Mouse (Mus musculus) granulocyte monocyte progenitor cell, adult 5-6 weeks (primary cell): ENCODE data around the gene Wdr48. TPM values are rescaled to one million over a fixed set of nuclear protein-coding genes. Genes with fewer than 3 reads are reported as not detected.
A peak's percentile ranks its signal among the peaks of the same experiment; 100 is the strongest.

Experiments
- ATAC-seq: replicated peaks from 2 replicates; pipeline ENCODE4 v1.8.0; 2016; ENCODE audit warnings: mild to moderate bottlenecking, moderate TSS enrichment, inconsistent platforms; ENCODE audit not compliant: poor library complexity, severe bottlenecking
- total RNA-seq, 2 experiments: library from RNA; stranded (forward) in 1 of 2; stranded (reverse) in 1 of 2; fragments of 200-712, 200-1000 nt in 1 of 2; fragments of >200 nt in 1 of 2; fragmentation: Nextera tagmentation in 1 of 2; gene quantifications; 2 replicates each; pipeline ENCODE4 v1.2.3; 2014 to 2017

Wdr48 gene
- total RNA-seq, 2 experiments from 2014 or later: 73.0 to 74.0 TPM

DNA sequence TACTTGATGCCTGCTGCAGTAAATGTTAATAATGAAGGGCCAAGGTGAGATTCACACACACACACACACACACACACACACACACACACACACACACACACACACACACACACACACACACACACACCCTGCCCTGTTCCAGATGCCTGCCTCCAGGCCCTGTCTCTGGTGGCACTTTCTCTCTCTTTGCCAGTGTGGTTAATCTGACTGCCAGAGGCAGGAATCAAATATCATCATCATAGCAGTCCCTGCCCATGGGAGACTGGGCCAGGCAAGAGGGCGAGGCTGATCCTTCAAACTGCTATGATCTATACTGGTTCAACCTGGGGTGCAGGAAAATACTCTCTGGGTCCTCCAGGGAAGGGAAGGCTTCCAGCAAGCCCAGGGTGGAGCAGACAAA is 25.2 kb downstream of the Wdr48 start:
- ATAC-seq: no peak

DNA sequence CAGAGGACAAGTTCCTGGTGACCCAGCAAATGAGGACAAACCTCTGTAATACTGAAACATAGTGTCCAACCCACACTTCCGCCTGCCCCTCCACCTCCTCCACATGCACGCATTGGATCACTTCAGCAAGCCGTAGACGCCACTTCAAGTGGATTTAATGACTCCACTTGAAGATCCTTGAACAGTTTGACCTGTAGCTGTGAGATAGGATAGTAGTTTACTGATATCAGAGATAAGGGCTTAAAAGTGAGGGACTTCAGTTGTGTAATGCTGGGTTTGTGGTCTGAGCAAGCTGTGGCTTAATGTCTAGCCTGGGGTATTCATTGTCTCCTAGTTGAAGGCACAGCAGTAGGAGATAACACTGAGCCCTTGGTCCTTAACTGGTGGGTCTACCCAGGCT is 28.8 kb downstream of the Wdr48 start:
- ATAC-seq: no peak; the same call in 1 of the 2 replicates

DNA sequence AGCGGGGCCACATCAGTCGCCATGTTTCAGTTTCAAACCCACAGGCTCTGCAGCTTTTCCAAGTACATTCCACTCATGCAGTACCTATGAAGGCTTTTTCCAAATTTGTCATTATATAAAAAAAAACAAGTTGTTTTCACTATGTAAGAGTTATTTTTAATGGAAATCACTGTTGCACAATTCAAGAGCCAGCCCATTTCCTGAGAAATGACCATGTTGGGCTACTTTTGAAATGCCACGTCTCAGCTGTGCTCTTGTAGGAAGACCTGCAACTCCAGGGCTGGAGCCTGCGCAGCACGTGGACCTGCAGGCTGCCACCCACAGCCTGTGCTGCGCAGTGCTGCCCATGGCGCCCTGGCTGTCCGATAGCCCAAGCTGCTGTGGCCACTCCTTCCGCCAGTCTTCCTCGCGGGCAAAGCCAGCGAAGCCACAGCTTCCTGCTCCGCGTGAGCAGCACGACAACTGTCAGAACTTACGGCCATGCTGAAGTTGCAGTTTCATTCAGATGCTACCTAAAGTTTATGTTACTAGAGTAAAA is 30.5 kb downstream of the Wdr48 start:
- ATAC-seq: peak; percentile 95

DNA sequence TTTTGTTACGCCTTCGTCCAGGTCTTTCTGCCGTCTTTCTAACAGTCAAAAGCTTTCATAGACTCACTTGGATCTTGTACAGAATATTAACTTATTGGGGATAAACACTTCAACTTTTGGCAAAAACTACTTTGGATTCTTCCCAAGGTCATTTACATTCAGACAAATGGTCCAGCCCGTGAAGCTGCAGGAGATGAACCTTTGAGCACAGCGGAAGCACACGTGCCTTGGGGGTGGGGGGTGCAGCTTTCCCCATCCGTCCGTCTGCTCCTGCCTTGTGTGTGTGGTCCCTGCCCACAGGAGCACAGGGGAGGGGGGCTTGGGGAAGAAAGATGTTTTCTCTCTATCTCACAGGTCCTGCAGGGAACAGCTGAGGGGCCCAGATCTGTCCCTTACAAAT is 31.1 kb downstream of the Wdr48 start:
- ATAC-seq: no peak

DNA sequence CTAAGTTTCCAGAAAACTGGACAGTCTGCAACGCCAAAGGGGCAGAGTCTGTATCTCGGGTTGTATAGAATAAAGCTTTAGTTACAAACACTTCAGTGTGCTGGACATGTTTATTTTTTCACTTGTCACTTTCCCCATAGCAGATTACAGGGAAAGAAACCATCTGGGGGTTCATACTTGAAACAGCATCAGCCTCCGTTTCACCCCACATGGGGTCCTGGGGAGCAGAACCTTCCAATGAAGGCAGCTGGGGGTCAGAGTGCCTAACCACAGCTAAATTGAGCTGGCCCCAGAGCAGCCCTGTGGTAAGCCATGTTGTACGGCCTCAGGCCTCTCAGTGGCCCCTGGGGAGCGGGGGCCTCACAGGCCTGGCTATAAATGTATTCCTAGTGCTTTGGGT is 31.8 kb downstream of the Wdr48 start:
- no peak for ATAC-seq

DNA sequence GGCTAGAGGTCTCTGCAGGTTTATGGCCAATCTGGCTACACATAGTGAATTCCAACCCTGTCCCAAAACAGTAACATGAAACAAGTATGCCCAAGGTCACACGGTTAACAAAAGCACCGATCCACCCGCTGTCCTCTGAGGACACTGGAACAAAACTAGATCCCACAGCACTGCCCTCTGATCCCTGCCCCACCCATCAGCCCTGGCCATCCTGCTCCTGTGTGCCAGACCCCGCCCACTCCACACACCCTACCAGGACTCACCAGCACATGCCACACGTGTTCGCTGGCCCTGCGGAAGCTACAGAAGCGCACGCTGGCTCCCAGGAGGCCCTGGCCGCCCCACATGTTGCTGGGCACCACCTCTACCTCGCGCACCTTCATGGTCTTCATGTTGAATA is 37.7 kb downstream of the Wdr48 start:
- ATAC-seq: no peak

DNA sequence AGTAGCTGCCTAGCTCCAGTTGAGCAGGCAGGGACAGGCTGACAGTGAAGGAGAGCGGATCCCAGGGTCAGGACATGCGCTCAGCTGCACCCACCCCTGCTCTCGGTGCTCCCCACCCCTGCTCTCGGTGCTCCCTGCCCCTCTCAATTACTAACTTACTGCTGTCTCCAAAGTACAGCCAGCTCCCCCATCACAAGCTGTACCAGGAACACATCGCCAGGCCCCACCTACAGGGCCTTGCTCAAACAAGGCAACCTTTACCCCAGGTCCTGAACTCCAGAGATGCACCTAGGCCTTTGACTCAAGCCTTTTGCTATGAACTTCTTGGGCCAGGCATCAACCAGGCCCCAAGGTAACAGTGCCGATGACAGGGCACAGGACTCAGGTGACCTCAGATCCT is 39.0 kb downstream of the Wdr48 start:
- no peak for ATAC-seq

DNA sequence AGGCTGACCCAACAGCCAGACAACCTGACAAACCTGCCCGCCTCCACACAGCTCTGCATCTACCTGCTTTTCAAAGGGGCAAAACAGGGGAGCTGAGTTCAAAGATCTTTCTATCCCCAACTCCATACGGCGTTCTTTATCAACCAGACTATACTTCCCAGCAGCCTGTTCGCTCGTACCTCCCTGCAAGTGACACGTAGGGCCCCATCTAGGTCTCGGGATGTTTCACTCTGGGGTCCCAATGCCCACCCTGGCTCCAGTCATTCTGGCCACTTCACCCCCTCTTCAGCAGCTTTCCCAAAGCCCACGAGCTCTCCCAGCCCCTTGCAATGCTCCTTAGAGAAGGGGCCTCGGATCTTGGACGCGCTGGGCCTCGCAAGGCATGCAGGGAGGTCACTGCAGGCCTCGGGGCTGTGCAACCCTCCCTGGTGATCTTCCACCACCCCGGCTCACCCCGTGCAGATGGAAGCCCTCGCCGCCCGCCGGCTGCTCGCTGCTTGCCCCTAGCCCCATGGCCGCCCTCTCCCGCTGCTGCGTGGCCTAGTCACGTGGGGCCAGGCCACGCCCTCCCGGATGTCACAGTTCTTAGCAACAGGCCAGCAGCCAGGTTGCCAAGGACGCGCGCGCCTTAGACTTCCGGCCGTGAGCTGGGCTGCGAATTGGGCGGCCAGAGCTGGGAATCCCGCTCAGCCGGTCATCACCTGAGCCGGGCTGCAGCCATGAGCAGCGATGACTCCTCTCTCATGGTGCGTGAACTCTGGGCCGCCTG is 42.5 kb downstream of the Wdr48 start, which contains the start of the genes Gorasp1 and Ttc21a:
TSS of gene Gorasp1 (minus strand) at position 561 of the 769 bp plus-strand sequence.
TSS of gene Ttc21a (plus strand) at position 602 of the 769 bp plus-strand sequence.
- peak; percentile 87 for ATAC-seq

DNA sequence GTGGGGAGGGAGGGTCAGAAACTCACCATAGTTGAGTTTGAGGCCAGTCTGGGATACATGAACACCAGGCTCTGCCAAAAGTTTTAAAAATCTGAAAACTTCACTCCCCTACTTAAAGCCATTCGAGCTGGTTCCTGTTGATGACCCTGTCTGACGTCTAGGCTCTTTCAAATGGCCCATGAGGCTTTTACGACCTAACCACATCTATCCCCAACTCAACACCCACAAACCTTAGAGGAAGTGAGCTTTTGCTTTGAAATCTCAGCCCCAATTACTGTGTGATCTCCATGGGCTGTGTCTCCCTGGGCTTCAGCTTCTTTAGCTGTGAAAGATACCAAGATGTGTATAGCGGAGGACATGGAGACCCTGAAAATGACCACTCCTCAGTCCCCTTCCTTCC is 43.8 kb downstream of the Wdr48 start:
- peak; percentile 58 for ATAC-seq

DNA sequence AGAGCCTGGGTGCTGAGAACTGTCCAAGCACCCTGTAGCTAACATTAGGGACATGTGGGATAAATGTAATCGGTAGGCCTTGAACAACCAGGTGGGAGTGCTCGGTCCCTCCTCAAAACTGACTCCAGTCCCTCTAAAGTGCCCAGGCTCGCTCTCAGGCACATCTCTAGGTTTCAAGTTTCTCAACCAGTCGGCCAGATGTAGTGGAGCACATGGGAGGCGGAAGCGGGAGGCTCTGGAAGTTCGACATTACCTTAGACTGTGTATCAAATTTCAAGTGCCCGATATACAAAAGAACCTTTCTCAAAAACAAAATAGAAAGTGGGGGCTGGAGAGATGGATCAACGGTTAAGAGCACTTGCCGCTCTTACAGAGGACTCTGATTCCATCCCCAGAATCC is 45.0 kb downstream of the Wdr48 start:
- no peak for ATAC-seq

DNA sequence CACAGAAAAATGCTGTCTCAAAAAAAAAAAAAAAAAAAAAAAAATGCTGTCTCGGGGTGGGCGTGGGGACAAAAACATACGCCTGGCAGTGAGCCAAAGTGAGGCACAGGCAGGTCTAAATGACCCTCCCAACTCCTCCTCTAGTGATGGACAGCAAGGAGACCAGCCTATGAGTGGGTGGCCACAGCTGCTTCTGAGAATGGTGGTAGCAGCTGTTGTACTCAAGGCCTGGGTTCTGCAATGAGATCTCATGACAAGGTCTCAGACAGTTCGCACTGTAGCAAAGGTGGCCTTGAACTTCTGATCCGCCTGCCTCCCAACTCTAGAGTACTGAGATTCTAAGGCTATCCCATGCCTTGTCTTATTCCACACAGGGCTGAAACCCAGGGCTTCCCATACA is 46.7 kb downstream of the Wdr48 start:
- ATAC-seq: no peak

DNA sequence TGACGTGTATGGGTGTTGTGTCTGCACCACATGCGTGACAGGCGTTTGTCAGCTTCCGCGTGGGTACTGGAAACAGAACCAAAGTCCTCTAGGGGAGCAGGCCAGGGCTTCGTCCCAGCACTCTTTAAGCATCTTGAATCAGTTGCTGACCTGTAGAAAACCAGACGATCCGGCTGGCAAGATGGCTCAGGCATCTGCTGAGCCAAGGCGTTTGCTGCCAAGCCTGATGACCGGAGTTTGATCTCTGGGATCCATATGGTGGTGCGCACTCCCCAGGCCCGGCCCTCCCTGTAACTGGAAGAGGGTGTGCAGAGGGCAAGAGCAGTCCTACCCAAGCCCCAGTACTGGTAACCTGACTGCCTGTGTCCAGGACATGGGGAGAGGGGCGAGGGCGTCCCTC is 47.2 kb downstream of the Wdr48 start:
- ATAC-seq: no peak

DNA sequence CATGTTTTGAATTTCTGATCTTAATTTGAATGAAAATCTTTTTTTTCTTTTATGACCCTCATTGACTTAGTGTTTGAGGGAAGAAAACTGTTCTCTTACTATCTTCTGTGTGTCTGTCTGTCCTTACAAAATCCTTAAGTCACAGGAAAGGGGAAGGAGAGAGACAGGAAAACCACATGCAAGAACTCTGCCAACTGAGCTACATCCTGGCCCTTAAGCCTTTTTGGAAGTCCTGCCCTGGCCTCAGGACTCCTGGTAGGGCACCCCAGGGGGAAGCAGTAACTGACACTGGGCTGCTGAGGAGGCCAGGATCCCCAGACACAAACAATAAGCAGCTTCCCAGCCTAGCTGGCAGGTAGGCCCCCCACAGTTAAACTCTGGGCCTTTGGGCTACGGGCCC is 48.6 kb downstream of the Wdr48 start:
- peak; percentile 77 for ATAC-seq

DNA sequence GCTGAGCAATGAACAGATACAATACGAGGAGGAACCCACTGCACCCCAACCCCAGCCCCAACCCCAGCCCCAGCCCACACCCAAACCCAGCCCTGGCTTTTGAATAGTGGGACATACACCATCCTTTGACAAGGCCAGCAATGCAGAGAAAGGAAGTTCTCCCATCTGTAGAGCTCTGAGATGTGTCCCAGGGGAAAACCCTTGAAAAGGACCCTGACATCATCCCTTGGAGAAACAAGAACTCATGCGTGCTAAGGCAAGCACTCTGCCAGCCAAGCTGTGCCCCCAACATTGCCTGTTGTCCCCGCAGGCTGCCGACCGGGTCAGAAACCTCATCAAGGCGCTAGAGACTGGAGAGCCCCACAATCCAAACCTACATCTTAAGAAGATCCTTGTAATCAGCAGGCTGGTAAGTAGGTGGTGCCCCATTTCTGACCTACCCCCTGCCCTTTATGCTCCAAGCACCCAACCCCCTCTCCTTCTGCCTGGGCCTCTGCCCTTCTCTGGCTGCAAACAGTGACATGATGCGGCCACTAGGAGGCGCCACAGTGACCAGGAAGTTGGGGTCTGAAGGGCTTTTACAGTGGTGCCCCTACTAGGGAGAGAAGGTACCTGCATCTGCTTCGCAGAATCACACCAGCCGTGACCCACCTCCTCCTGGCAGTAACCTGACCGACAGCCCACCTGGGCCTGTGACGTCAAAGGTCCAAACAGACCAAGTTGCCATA is 50.7 kb downstream of the Wdr48 start:
- peak; percentile 25; the same call in 1 of the 2 replicates for ATAC-seq

DNA sequence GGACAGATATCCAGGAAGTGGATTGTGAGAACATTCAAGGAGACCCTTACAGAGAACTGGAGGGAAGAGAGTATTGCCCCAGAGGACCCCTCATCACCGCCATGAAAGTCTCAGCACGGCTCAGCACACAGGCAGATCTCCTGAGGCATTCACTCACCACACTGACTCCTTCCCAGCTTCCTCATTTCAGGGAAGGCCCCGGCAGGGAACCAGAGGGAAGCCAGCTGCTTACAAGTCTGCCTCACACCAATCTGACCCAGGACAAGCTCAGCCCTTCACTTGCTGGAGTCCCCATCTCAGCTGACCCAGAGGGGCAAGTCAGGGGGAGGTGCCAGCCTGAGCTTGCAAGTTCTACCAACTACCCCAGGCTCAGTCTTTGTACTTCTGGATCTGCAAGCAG is 54.1 kb downstream of the Wdr48 start:
- ATAC-seq: peak; percentile 92

DNA sequence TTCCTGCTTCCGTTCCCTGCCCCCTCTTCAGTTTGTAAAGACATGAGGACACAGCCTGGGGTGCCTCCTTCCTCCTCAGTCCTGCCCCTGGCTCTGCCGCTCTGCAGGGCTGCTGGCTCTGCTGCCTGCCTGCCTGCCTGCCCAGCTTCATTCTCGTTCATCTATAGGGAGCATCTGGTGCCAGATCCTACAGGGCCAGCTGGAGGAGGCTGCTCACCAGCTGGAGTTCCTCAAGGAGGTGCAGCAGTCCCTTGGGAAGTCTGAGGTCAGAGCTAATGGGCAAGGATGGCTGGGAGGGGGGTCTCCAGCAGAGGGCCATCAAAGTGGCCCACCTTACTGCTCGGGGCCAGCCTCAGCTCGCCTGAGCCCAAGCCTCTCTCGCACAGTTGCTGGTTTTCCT is 55.8 kb downstream of the Wdr48 start:
- ATAC-seq: no peak

DNA sequence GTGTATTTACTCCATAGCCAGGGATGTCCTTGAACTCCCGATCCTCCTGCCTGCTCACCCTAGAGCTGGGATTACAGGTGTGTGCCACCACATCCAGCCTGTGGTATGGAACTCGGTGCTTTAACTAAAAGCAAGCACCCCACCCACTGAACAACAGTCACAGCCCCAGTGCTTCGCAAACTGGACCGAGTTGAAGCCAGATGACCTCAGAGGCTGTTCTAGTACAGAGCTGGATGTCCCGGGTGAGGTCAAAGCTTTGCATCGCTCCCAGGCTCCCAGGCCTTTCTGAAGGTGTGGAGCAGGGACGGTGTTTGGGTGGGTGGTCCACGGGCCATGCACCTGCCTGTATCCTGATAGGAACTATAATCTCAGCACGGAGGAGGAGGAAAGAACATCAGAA is 56.7 kb downstream of the Wdr48 start:
- no peak for ATAC-seq

DNA sequence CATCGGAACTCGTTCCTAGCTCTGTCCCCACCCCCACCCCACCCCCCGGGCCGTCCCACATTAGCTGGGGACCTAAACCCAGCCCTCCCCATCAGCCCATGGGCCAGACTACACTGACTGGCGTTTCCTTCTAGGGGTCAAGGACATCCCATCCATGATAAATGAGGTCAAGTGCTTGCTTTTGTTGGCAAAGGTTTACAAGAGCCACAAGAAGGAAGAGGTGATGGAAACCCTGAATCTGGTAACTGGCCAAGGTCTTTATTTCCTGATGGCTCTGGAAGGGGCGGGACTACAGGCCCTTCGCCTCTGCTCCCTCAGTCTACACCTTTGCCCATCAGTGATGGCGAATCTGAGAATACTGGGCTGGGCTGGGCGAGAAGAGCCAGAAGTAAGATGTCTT is 64.2 kb downstream of the Wdr48 start:
- no peak for ATAC-seq

DNA sequence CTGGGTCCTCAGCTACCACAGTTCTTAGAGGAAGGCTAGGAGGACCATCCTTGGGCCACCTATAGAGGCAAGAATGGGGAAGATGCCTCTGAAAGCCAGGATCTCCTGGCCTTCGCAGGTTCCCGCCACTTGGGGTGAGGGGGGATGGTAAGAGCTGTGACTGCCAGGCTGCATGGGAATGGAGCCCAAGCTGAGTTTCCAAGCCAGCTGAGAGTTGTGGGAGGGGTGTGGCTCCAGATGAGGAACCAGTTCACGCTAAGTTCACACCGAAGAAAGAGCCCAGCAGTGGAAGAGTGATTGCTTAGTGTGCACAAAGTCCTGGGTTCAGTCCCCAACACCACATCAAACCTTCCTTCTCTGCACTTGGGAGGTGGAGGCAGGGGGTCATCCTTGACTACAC is 67.5 kb downstream of the Wdr48 start:
- peak; percentile 17; the same call in 1 of the 2 replicates for ATAC-seq

DNA sequence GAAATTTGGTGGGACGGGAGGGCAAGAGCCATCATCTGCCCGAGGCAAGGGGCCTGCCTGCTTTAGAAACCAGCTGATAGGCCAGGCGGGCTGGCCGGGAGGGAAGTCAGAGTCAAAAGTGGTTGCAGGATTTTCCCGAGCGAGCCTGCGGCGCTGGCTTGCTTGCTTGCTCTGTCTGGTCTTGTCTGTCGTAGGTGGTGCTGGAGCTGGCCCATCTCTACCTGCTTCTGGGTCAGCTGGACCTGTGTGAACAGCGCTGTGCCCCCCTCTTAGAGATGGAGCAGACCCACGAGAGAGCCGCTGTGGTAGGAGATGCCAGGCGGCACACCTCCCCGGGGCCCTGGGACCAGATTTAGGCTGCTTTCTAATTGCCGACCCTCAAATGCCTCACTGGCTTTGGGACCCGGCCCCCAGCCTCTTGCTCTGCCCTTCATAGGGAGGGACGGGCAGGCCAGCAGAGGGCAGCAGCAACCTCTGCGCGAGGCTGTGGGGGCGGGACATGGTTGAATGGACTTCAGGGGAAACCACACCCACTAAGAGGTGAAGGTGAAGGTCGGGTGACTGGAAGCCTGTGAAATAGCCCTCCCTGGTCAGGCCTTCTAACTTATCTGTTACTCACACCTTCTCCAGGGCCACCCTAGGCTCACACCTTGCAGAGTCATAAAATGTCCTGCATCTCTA is 68.4 kb downstream of the Wdr48 start:
- peak; percentile 94 for ATAC-seq

DNA sequence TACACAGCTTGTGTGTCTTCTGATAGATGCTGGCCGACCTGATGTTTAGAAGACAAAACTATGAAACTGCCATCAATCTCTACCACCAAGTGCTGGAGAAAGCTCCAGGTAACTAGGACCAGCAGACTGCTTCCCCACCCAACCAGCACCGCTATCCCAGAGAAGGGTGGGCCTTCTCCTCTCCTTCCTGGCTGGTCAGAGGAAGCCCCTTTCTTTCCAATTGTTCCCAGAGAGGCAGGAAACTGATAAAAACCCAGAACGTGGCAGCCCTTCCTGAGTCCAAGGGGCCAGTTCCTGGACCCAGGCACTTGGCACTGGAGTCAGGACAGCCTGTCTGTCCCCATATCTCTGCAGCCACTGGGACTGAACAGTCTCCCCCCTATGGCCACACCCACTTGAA is 69.5 kb downstream of the Wdr48 start:
- no peak for ATAC-seq
